Mouse (Mus musculus) heart, postnatal 0 days (tissue): ENCODE results near the gene Usp38.

Experiments used
- CTCF ChIP-seq: IDR thresholded peaks from 2 replicates; pipeline ENCODE4 v1.5.1; 2016; ENCODE audit warnings: antibody characterized with exemption, control low read depth, low read depth
- EP300 ChIP-seq: IDR thresholded peaks from 2 replicates; pipeline ENCODE4 v1.6.1; 2016; ENCODE audit warnings: antibody characterized with exemption, low read depth

DNA sequence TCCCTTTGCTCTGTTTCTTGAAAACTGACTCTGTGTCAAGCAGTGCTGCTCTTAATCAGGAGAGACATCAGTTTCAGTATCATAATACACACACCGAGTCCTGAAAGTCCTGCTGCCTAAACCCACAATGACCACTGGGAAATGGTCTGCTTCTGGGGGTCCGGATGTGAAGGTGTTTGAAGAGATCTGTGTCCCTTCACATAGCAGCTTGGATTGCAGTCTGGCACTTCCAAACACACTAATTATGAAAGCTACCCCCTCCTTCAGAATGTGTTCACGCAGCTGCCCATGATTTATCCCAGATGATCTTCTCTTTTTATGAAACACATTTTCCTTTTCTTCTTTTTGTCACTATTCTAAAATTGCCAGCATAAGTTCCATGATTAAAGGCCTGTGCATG lies 47.8 kb upstream of the Usp38 start:
- TF ChIP-seq CTCF (no peak), EP300 (no peak)
